Mouse (Mus musculus): Measurements from ENCODE around the gene Pemt.

The Pemt gene

GRCm38 (mm10) chr11:60046058-60046735 is at the start of gene Pemt:
Gene Pemt (minus strand): TSS chr11:60046489.
- peak; percentile 88 to 95 for DNase-seq (ENCODE audit: low spot score in 2 of 2)

GRCm38 (mm10) chr11:60094909-60095810 is 48.9 kb upstream of the Pemt start:
- peak in 1 of 2 experiments; percentile 57 for DNase-seq (ENCODE audit: low spot score in 2 of 2)

GRCm38 (mm10) chr11:60093984-60094587 is 47.8 kb upstream of the Pemt start:
- no peak for DNase-seq (ENCODE audit: low spot score in 2 of 2)

- DNase-seq (ENCODE audit: low spot score in 2 of 2): no peak
Measured at GRCm38 (mm10) chr11:60093227-60093626, 46.9 kb upstream of the Pemt start.

GRCm38 (mm10) chr11:60091422-60091761 is 45.1 kb upstream of the Pemt start:
- DNase-seq (ENCODE audit: low spot score in 2 of 2): no peak

GRCm38 (mm10) chr11:60090696-60091421 is 44.6 kb upstream of the Pemt start:
- no peak for DNase-seq (ENCODE audit: low spot score in 2 of 2)

GRCm38 (mm10) chr11:60088947-60089346 is 42.7 kb upstream of the Pemt start:
- no peak for DNase-seq (ENCODE audit: low spot score in 2 of 2)

- DNase-seq (ENCODE audit: low spot score in 2 of 2): no peak
Measured at GRCm38 (mm10) chr11:60086676-60087075, 40.4 kb upstream of the Pemt start.

- DNase-seq (ENCODE audit: low spot score in 2 of 2): peak; percentile 71 to 90
Measured at GRCm38 (mm10) chr11:60084589-60084988, 38.3 kb upstream of the Pemt start.

GRCm38 (mm10) chr11:60076790-60077189 is 30.5 kb upstream of the Pemt start:
- DNase-seq (ENCODE audit: low spot score in 2 of 2): peak; percentile 66 to 82

GRCm38 (mm10) chr11:60076183-60076582 is 29.9 kb upstream of the Pemt start:
- no peak for DNase-seq (ENCODE audit: low spot score in 2 of 2)

GRCm38 (mm10) chr11:60073936-60074502 is 27.7 kb upstream of the Pemt start:
- no peak for DNase-seq (ENCODE audit: low spot score in 2 of 2)

- DNase-seq (ENCODE audit: low spot score in 2 of 2): no peak
Measured at GRCm38 (mm10) chr11:60073121-60073520, 26.8 kb upstream of the Pemt start.

- no peak for DNase-seq (ENCODE audit: low spot score in 2 of 2)
Measured at GRCm38 (mm10) chr11:60071221-60071620, 24.9 kb upstream of the Pemt start.

- DNase-seq (ENCODE audit: low spot score in 2 of 2): peak; percentile 43 to 79
Measured at GRCm38 (mm10) chr11:60070599-60070998, 24.3 kb upstream of the Pemt start.

GRCm38 (mm10) chr11:60068631-60069030 is 22.3 kb upstream of the Pemt start:
- DNase-seq (ENCODE audit: low spot score in 2 of 2): no peak

GRCm38 (mm10) chr11:60067646-60068045 is 21.4 kb upstream of the Pemt start:
- no peak for DNase-seq (ENCODE audit: low spot score in 2 of 2)

GRCm38 (mm10) chr11:60065267-60065666 is 19.0 kb upstream of the Pemt start:
- no peak for DNase-seq (ENCODE audit: low spot score in 2 of 2)

- DNase-seq (ENCODE audit: low spot score in 2 of 2): no peak
Measured at GRCm38 (mm10) chr11:60061504-60062006, 15.3 kb upstream of the Pemt start.

- DNase-seq (ENCODE audit: low spot score in 2 of 2): no peak
Measured at GRCm38 (mm10) chr11:60060026-60060425, 13.7 kb upstream of the Pemt start.

GRCm38 (mm10) chr11:60058441-60058840 is 12.2 kb upstream of the Pemt start:
- no peak for DNase-seq (ENCODE audit: low spot score in 2 of 2)
